Mouse (Mus musculus) liver, embryonic 14.5 days (tissue): ENCODE measurements around the gene Sh3bp2.

Source experiments
- CTCF ChIP-seq: IDR thresholded peaks from 2 replicates; pipeline ENCODE4 v1.5.1; 2016; ENCODE audit warnings: antibody characterized with exemption, low read depth, control low read depth
- EP300 ChIP-seq: IDR thresholded peaks from 2 replicates; pipeline ENCODE4 v1.6.1; 2016; ENCODE audit warnings: antibody characterized with exemption, low read depth

GRCm38 (mm10) chr5:34573268-34574221 lies 47.9 kb downstream of the Sh3bp2 start, which contains the start of gene Add1:
- TF ChIP-seq CTCF = peak; percentile 5; the same call in 1 of the 2 replicates
- peak; percentile 78 for TF ChIP-seq EP300
